Mouse (Mus musculus) liver, embryonic 14.5 days (tissue): ENCODE measurements around the gene Zmym6. TPM values are rescaled to one million over a fixed set of nuclear protein-coding genes. Genes with fewer than 3 reads are reported as not detected.
A peak's percentile ranks its signal among the peaks of the same experiment; 100 is the strongest.

ENCODE experiments used
- ATAC-seq: fragments of 200-750 bp; cut with Nextera tagmentation; 2 replicates; pipeline ENCODE4 v1.8.0; 2017; ENCODE audit warnings: moderate number of reproducible peaks, mild to moderate bottlenecking, moderate library complexity; ENCODE audit not compliant: insufficient read depth
- DNase-seq, 3 experiments: peaks; one replicate each; pipeline ENCODE4 v3.0.0-alpha.2; 2012 to 2013; ENCODE audit warnings: low read depth in 3 of 3, low spot score in 3 of 3
- H3K27ac ChIP-seq: fragments of 300-500 bp; sonication (generic); 2 replicates; pipeline ENCODE4 v1.5.1; 2014; ENCODE audit warnings: moderate library complexity, mild to moderate bottlenecking, control low read depth, inconsistent platforms
- H3K27me3 ChIP-seq: fragments of 300-500 bp; sonication (generic); 2 replicates; pipeline ENCODE4 v1.6.1; 2014; ENCODE audit warnings: mild to moderate bottlenecking, low read length, moderate library complexity; ENCODE audit not compliant: control insufficient read depth, insufficient read depth
- H3K36me3 ChIP-seq: fragments of 300-500 bp; sonication (generic); replicated peaks from 2 replicates; pipeline ENCODE4 v1.6.1; 2014; ENCODE audit warnings: low read depth; ENCODE audit not compliant: control insufficient read depth, insufficient read depth
- H3K4me1 ChIP-seq, 2 experiments: fragments of 200-500 bp in 1 of 2; fragments of 300-500 bp in 1 of 2; sonication (generic) in 1 of 2; replicated peaks; 2 replicates each; pipeline ENCODE4 v1.6.1; 2012 to 2014; ENCODE audit warnings: antibody characterized with exemption in 1 of 2, inconsistent platforms in 1 of 2, low read length in 1 of 2; ENCODE audit not compliant: control insufficient read depth in 2 of 2, insufficient read depth in 2 of 2
- H3K4me2 ChIP-seq: fragments of 300-500 bp; sonication (generic); 2 replicates; pipeline ENCODE4 v1.6.1; 2014; ENCODE audit warnings: low read depth, mild to moderate bottlenecking, control low read depth, moderate library complexity
- H3K4me3 ChIP-seq, 2 experiments: fragments of 200-500 bp in 1 of 2; fragments of 300-500 bp in 1 of 2; sonication (generic) in 1 of 2; 2 replicates each; pipeline ENCODE4 v1.5.1; 2012 to 2014; ENCODE audit warnings: low read depth in 2 of 2, low read length in 2 of 2, mild to moderate bottlenecking in 2 of 2, control low read depth in 1 of 2, inconsistent platforms in 1 of 2, moderate library complexity in 1 of 2; ENCODE audit not compliant: insufficient read depth in 1 of 2
- H3K9ac ChIP-seq: fragments of 300-500 bp; sonication (generic); replicated peaks from 2 replicates; pipeline ENCODE4 v1.6.1; 2014; ENCODE audit warnings: mild to moderate bottlenecking, control low read depth, moderate library complexity
- H3K9me3 ChIP-seq: fragments of 300-500 bp; sonication (generic); 2 replicates; pipeline ENCODE4 v1.6.1; 2016; ENCODE audit warnings: low read length, mixed read lengths; ENCODE audit not compliant: control insufficient read depth
- CTCF ChIP-seq: IDR thresholded peaks from 2 replicates; pipeline ENCODE4 v1.5.1; 2016; ENCODE audit warnings: antibody characterized with exemption, low read depth, control low read depth
- EP300 ChIP-seq: IDR thresholded peaks from 2 replicates; pipeline ENCODE4 v1.6.1; 2016; ENCODE audit warnings: antibody characterized with exemption, low read depth
- WGBS: fragments of 180-500 bp; shearing (Covaris S2); extraction: QIAGEN DNeasy Blood & Tissue Kit; methylation state at CpG from one replicate; pipeline ENCODE4 v1.1.7; 2014; ENCODE audit not compliant: insufficient replicate concordance; 5-methylcytosine and 5-hydroxymethylcytosine counted together
- polyA plus RNA-seq, 2 experiments: library from polyadenylated mRNA; depleted of rRNA in 1 of 2; stranded (reverse) in 1 of 2; unstranded in 1 of 2; fragments of >200 nt; fragmentation: Nextera tagmentation in 1 of 2; extraction: Ambion mirVana in 1 of 2; gene quantifications; 2 replicates each; pipeline versions ENCODE4 v1.2.1 to v1.2.3; 2012 to 2014

Gene Zmym6
- polyA plus RNA-seq, 2 experiments: 1.9 to 3.7 TPM

DNA sequence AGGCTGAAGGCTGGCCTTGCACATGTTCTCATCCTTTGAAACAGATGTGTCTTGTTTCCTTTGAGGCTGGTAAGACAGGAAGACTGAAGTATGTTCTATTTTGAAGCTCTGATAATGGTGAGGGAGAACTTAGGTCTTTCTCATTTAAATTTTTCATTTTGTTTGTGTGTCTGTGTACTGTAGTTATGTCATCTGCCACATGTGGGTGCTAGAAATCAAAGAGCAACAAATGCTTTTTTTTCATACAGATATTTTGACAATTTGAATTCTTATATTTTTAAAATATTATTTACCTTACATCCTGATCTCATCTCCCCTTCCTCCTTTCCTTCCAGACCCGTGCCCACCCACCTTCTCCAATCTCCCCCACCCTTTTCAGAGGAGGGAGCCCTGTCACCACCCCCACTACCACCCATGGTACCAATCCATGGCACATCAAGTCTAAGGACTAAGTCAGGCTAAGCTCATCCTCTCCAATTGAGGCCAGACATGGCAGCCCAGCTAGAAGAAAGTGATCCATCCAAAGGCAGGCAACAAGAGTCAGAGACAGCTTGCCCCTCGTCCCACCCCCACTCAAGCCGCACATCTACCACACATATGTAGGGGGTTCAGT is 37.2 kb upstream of the Zmym6 start:
- no peak overlapping the region for H3K9ac ChIP-seq
- H3K27me3 ChIP-seq: no peaks in the 10 kb centered on the region
- H3K36me3 ChIP-seq: peaks cover 48% of the 10 kb centered on the region
- no peaks in the 10 kb centered on the region for H3K9me3 ChIP-seq
- H3K4me3 ChIP-seq: no peak overlapping the region
- DNase-seq (no peak), ATAC-seq (no peak)
- H3K4me1 ChIP-seq: no peaks in the 10 kb centered on the region
- 68% methylated on average over 3 of the region's 3 CpGs for WGBS
- TF ChIP-seq EP300 (no peak), CTCF (no peak)
- no peak overlapping the region for H3K27ac ChIP-seq
- no peak overlapping the region for H3K4me2 ChIP-seq

DNA sequence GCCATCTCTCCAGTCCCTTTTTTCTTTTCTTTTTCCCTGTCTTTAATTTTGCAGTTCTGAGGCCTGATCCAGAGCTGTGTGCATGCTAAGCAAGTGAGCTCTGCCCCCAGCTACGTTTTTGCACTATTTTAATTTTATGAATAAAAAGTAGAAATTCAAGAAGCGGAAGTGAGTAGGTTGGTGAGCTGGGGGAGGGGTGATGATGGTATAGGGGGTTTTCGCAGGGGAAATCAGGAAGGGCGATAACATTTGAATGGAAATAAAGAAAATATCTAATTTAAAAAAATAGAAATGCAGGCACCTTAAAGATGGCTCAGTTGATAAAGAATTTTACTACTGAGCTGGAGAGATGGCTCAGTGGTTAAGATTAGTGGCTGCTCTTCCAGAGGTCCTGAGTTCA is 33.6 kb upstream of the Zmym6 start:
- peaks cover 25% of the 10 kb centered on the region for H3K36me3 ChIP-seq
- TF ChIP-seq CTCF (no peak), EP300 (no peak)
- H3K27me3 ChIP-seq: no peaks in the 10 kb centered on the region
- H3K9ac ChIP-seq: no peak overlapping the region
- H3K9me3 ChIP-seq: no peaks in the 10 kb centered on the region
- H3K4me1 ChIP-seq: no peaks in the 10 kb centered on the region
- H3K27ac ChIP-seq: no peak overlapping the region
- DNase-seq (no peak), ATAC-seq (no peak)
- WGBS: 78% methylated on average over 4 of the region's 4 CpGs
- H3K4me3 ChIP-seq: no peak overlapping the region
- no peak overlapping the region for H3K4me2 ChIP-seq

DNA sequence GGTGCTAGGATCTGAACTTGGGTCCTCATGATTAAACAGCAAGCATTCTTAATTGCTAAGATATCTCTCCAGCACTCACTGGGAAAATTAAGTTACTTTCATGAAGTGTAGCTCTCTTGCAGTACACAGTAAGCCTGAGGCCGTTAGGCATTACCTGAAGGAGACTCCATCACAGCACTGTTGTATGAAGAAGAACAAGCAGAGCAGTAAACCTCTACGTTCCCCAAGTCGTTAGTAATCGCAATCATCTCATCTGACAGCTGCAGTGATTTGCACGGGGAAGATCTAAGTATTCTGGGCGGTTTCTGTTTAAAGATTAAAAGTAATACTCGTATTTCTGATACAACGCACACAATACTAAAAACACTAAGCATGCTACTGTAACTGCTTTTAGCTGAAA is 26.1 kb upstream of the Zmym6 start:
- ATAC-seq: no peak

DNA sequence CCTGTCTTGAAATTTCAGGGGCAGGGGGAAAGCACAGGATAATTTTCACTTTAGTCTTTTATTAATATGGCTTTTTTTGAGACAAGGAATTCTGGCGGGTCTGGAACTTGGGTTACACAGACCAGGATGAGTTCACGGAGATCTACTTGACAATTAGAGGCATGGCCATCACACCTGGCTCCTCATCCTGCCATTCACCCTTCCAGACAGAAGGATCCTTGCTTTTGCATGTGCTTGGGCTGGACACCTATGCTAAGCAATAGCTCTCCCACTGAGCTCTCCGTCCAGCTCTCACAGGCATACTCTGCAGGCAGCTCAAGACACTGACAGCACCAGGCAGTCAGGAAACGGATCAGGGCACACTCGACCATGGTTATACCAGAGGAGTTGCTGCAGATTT is 24.1 kb upstream of the Zmym6 start:
- Histone ChIP-seq H3K4me3 (no peak overlapping the region), H3K36me3 (peaks cover 27% of the 10 kb centered on the region), H3K27ac (no peak overlapping the region), H3K27me3 (no peaks in the 10 kb centered on the region), H3K4me1 (no peaks in the 10 kb centered on the region), H3K4me2 (no peak overlapping the region), H3K9ac (no peak overlapping the region), H3K9me3 (no peaks in the 10 kb centered on the region)
- DNase-seq (no peak), ATAC-seq (no peak)
- TF ChIP-seq EP300 (no peak), CTCF (no peak)
- 76% methylated on average over 5 of the region's 5 CpGs for WGBS

More for the DNA sequence above, 26.1 kb upstream of the Zmym6 start:
- H3K36me3 ChIP-seq: peaks cover 33% of the 10 kb centered on the region
- no peak for TF ChIP-seq CTCF
- no peak for TF ChIP-seq EP300
- no peaks in the 10 kb centered on the region for H3K9me3 ChIP-seq
- no peak overlapping the region for H3K27ac ChIP-seq
- WGBS: 82% methylated on average over 8 of the region's 8 CpGs
- H3K27me3 ChIP-seq: no peaks in the 10 kb centered on the region
- DNase-seq: no peak
- H3K4me2 ChIP-seq: no peak overlapping the region
- H3K4me3 ChIP-seq: no peak overlapping the region
- no peak overlapping the region for H3K9ac ChIP-seq
- no peaks in the 10 kb centered on the region for H3K4me1 ChIP-seq

DNA sequence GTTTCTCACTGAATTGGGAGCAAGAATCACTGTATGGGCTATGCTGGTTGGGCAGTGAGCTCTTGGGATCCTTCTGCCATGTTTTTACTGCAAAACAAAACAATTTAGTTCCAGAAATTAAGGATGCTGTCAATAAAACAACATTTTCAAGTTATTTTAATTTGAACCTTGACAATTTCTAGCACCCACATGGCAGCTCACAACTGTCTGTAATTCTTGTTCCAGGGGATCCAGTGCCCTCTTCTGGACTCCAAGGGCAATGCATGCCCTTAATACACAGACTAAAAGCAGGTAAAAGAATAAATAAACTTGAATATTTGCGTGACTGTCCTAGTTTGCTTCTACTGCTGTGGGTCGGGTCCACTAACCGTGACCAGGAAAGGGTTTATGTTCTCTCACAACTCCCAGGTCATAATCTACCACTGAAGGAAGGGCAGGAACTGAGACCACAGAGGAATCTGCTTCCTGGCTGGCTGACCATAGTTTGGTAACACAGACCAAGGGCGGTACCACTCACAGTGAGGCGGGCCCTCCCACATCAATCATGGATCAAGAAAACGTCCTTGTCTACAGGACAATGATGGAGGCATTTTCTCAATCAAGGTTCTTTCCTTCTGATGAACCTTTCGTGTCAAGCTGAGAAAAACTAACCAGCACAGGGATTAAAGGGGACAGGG is 22.5 kb upstream of the Zmym6 start:
- TF ChIP-seq EP300: no peak
- TF ChIP-seq CTCF: peak; percentile 48
- no peak overlapping the region for H3K4me2 ChIP-seq
- H3K27me3 ChIP-seq: no peaks in the 10 kb centered on the region
- H3K4me3 ChIP-seq: no peak overlapping the region
- ATAC-seq (no peak), DNase-seq (no peak)
- no peaks in the 10 kb centered on the region for H3K4me1 ChIP-seq
- no peak overlapping the region for H3K27ac ChIP-seq
- peaks cover 21% of the 10 kb centered on the region for H3K36me3 ChIP-seq
- 51% methylated on average over 7 of the region's 7 CpGs for WGBS
- no peak overlapping the region for H3K9ac ChIP-seq
- H3K9me3 ChIP-seq: no peaks in the 10 kb centered on the region
